Mouse (Mus musculus) left cerebral cortex, postnatal 4 days (tissue): Measurements from ENCODE around the gene Cct6b. TPM values are rescaled to one million over a fixed set of nuclear protein-coding genes. Genes with fewer than 3 reads are reported as not detected.
A peak's percentile ranks its signal among the peaks of the same experiment; 100 is the strongest.
"Not testable (repeated sequence)": the region's sequence is repeated elsewhere in the genome, so short reads cannot be mapped to it uniquely, and the experiment has no call there.

Experiments
- DNase-seq: peaks from one replicate; pipeline ENCODE4 v3.0.0-alpha.2; 2022
- intact Hi-C: fragments of 180-260 bp; cut with DNase I; formaldehyde crosslinking; loops from one replicate; pipeline ENCODE4 v1.15.1; 2025
- total RNA-seq, 2 experiments: library from RNA; stranded (reverse); gene quantifications; 2 replicates each; pipeline ENCODE4 v1.2.3; 2021

Gene Cct6b
- total RNA-seq, 2 experiments from 2014 or later: 0.28 to 0.32 TPM

GRCm38 (mm10) chr11:82708934-82709333 is 55.2 kb downstream of the Cct6b start:
- intact Hi-C loops: no loop called here
- DNase-seq: no peak

- DNase-seq: no peak
- intact Hi-C loops: no loop called here
Measured at GRCm38 (mm10) chr11:82705082-82705481, 59.0 kb downstream of the Cct6b start.

GRCm38 (mm10) chr11:82699865-82700410 is 64.2 kb downstream of the Cct6b start:
- no peak for DNase-seq
- intact Hi-C loops: no loop called here

- intact Hi-C loops: no loop called here
Measured at GRCm38 (mm10) chr11:82695930-82696329, 68.2 kb downstream of the Cct6b start.

GRCm38 (mm10) chr11:82694947-82695346 is 69.2 kb downstream of the Cct6b start:
- DNase-seq, intact Hi-C loops: not testable (repeated sequence)

More at GRCm38 (mm10) chr11:82695930-82696329, 68.2 kb downstream of the Cct6b start:
- DNase-seq: no peak

GRCm38 (mm10) chr11:82692668-82693067 is 71.5 kb downstream of the Cct6b start:
- intact Hi-C loops: no loop called here
- DNase-seq: no peak

GRCm38 (mm10) chr11:82690476-82690875 is 73.6 kb downstream of the Cct6b start:
- DNase-seq: no peak
- intact Hi-C loops: no loop called here

GRCm38 (mm10) chr11:82687668-82688067 is 76.5 kb downstream of the Cct6b start:
- intact Hi-C loops: loop anchor here (10.0 kb wide), 1 partner anchor 433 kb away; no protein-coding TSS in a partner anchor
- no peak for DNase-seq

GRCm38 (mm10) chr11:82684676-82685075 is 79.4 kb downstream of the Cct6b start:
- peak; percentile 84 for DNase-seq
- intact Hi-C loops: loop anchor here (10.0 kb wide), 1 partner anchor 430 kb away; no protein-coding TSS in a partner anchor

GRCm38 (mm10) chr11:82683765-82684505 is 80.2 kb downstream of the Cct6b start:
- intact Hi-C loops: loop anchor here (10.0 kb wide), 1 partner anchor 429 kb away; no protein-coding TSS in a partner anchor
- peak; percentile 59 for DNase-seq

- no peak for DNase-seq
- intact Hi-C loops: no loop called here
Measured at GRCm38 (mm10) chr11:82678561-82678960, 85.6 kb downstream of the Cct6b start.

Other genes with a start within 250 kb of the Cct6b start
- 10 to 100 TPM; 15.1 to 15.5 TPM for gene Zfp830, start within 50 bp of the Cct6b start, total RNA-seq
- 10 to 100 TPM; 41.4 to 43.5 TPM for gene Lig3, start 16.8 kb upstream of the Cct6b start, total RNA-seq
- 1 to 10 TPM; 2.7 to 3.0 TPM for gene Rffl, start 106.9 kb upstream of the Cct6b start, total RNA-seq
- 10 to 100 TPM; 12.1 to 12.5 TPM for gene Rad51d, start 126.3 kb upstream of the Cct6b start, total RNA-seq
- gene Fndc8, start 127.8 kb upstream of the Cct6b start, total RNA-seq: not detected
- gene Nle1, start 144.1 kb upstream of the Cct6b start, total RNA-seq: 10 to 100 TPM; 50.0 to 51.3 TPM
- 1 to 10 TPM; 4.2 to 4.8 TPM for gene Unc45b, start 146.2 kb upstream of the Cct6b start, total RNA-seq
- 1 to 10 TPM; 2.6 to 4.2 TPM for gene Slfn5, start 187.0 kb upstream of the Cct6b start, total RNA-seq
- gene Slfn9, start 227.5 kb upstream of the Cct6b start, total RNA-seq: 1 to 10 TPM; 1.2 to 1.8 TPM